Mouse (Mus musculus): ENCODE measurements around the gene Hyls1.

- TF ChIP-seq CTCF (IDR thresholded peaks at IDR 0.05; ENCODE audit: borderline replicate concordance, insufficient read depth, low read depth, low read length) (no peak), POLR2A (IDR thresholded peaks at IDR 0.05; ENCODE audit: borderline replicate concordance, insufficient read depth, low read length) (no peak)
These were observed 43.8 kb upstream of the Hyls1 start for GRCm38 (mm10) chr9:35614005-35614404.

Data from cerebellum, adult 2 months (tissue).